Mouse (Mus musculus): Measurements from ENCODE around the gene Alg12. TPM values are rescaled to one million over a fixed set of nuclear protein-coding genes. Genes with fewer than 3 reads are reported as not detected.

Gene Alg12
- polyA plus RNA-seq, 1 experiment, result 18.1 TPM

GRCm38 (mm10) chr15:88830696-88831095 lies 11.6 kb upstream of the Alg12 start:
- no peak for TF ChIP-seq POLR2A (IDR thresholded peaks at IDR 0.05; ENCODE audit: low read depth, low read length)
- no peak for TF ChIP-seq CTCF (conservative IDR thresholded peaks at IDR 0.05; ENCODE audit: insufficient read depth, insufficient read length, low read depth, low read length)
- peak overlapping the region; percentile 82 for H3K27ac ChIP-seq (ENCODE audit: insufficient read depth, low read depth, low read length)
- no peak overlapping the region for H3K4me3 ChIP-seq (ENCODE audit: insufficient read depth, low read depth, low read length)
- no peaks in the 10 kb centered on the region for H3K27me3 ChIP-seq (replicated peaks; ENCODE audit: control insufficient read depth, insufficient read depth, low read length)
- peak; percentile 61 for DNase-seq
- 43% methylated on average over 5 of the region's 5 CpGs for WGBS
- H3K36me3 ChIP-seq (ENCODE audit: control insufficient read depth, insufficient read depth, low read length), result no peaks in the 10 kb centered on the region
- H3K4me1 ChIP-seq (ENCODE audit: control insufficient read depth, insufficient read depth, low read length), result peaks cover 37% of the 10 kb centered on the region

- peak; percentile 87 for DNase-seq
- Histone ChIP-seq H3K36me3 (ENCODE audit: control insufficient read depth, insufficient read depth, low read length) (no peaks in the 10 kb centered on the region), H3K4me1 (ENCODE audit: control insufficient read depth, insufficient read depth, low read length) (peaks cover 37% of the 10 kb centered on the region), H3K27ac (ENCODE audit: insufficient read depth, low read depth, low read length) (peak overlapping the region; percentile 82), H3K27me3 (replicated peaks; ENCODE audit: control insufficient read depth, insufficient read depth, low read length) (no peaks in the 10 kb centered on the region), H3K4me3 (ENCODE audit: insufficient read depth, low read depth, low read length) (no peak overlapping the region)
- WGBS, result 38% methylated on average over 6 of the region's 6 CpGs
- TF ChIP-seq CTCF (conservative IDR thresholded peaks at IDR 0.05; ENCODE audit: insufficient read depth, insufficient read length, low read depth, low read length), result 0 out of 2 replicates have a peak, but pooled peaks have one; percentile 19
- TF ChIP-seq POLR2A (IDR thresholded peaks at IDR 0.05; ENCODE audit: low read depth, low read length), result no peak
These were observed 10.8 kb upstream of the Alg12 start for GRCm38 (mm10) chr15:88829791-88830440.

GRCm38 (mm10) chr15:88828800-88829705 lies 9.9 kb upstream of the Alg12 start:
- H3K27me3 ChIP-seq (replicated peaks; ENCODE audit: control insufficient read depth, insufficient read depth, low read length), result no peaks in the 10 kb centered on the region
- WGBS, result 48% methylated on average over 17 of the region's 17 CpGs
- TF ChIP-seq CTCF (conservative IDR thresholded peaks at IDR 0.05; ENCODE audit: insufficient read depth, insufficient read length, low read depth, low read length) (peak; percentile 96), POLR2A (IDR thresholded peaks at IDR 0.05; ENCODE audit: low read depth, low read length) (no peak)
- H3K36me3 ChIP-seq (ENCODE audit: control insufficient read depth, insufficient read depth, low read length), result no peaks in the 10 kb centered on the region
- no peak overlapping the region for H3K4me3 ChIP-seq (ENCODE audit: insufficient read depth, low read depth, low read length)
- peak; percentile 94 for DNase-seq
- H3K4me1 ChIP-seq (ENCODE audit: control insufficient read depth, insufficient read depth, low read length), result peaks cover 37% of the 10 kb centered on the region
- H3K27ac ChIP-seq (ENCODE audit: insufficient read depth, low read depth, low read length), result peak overlapping the region; percentile 82

GRCm38 (mm10) chr15:88827991-88828799 lies 9.1 kb upstream of the Alg12 start:
- peak; percentile 90 for DNase-seq
- Histone ChIP-seq H3K27me3 (replicated peaks; ENCODE audit: control insufficient read depth, insufficient read depth, low read length) (no peaks in the 10 kb centered on the region), H3K4me1 (ENCODE audit: control insufficient read depth, insufficient read depth, low read length) (peaks cover 37% of the 10 kb centered on the region), H3K27ac (ENCODE audit: insufficient read depth, low read depth, low read length) (no peak overlapping the region), H3K4me3 (ENCODE audit: insufficient read depth, low read depth, low read length) (no peak overlapping the region), H3K36me3 (ENCODE audit: control insufficient read depth, insufficient read depth, low read length) (no peaks in the 10 kb centered on the region)
- peak; percentile 93 for TF ChIP-seq CTCF (conservative IDR thresholded peaks at IDR 0.05; ENCODE audit: insufficient read depth, insufficient read length, low read depth, low read length)
- TF ChIP-seq POLR2A (IDR thresholded peaks at IDR 0.05; ENCODE audit: low read depth, low read length), result no peak
- WGBS, result 17% methylated on average over 9 of the region's 9 CpGs

- Histone ChIP-seq H3K27me3 (replicated peaks; ENCODE audit: control insufficient read depth, insufficient read depth, low read length) (no peaks in the 10 kb centered on the region), H3K27ac (ENCODE audit: insufficient read depth, low read depth, low read length) (no peak overlapping the region), H3K4me3 (ENCODE audit: insufficient read depth, low read depth, low read length) (no peak overlapping the region), H3K4me1 (ENCODE audit: control insufficient read depth, insufficient read depth, low read length) (peaks cover 34% of the 10 kb centered on the region), H3K36me3 (ENCODE audit: control insufficient read depth, insufficient read depth, low read length) (no peaks in the 10 kb centered on the region)
- 91% methylated on average over 6 of the region's 6 CpGs for WGBS
- TF ChIP-seq POLR2A (IDR thresholded peaks at IDR 0.05; ENCODE audit: low read depth, low read length) (no peak), CTCF (conservative IDR thresholded peaks at IDR 0.05; ENCODE audit: insufficient read depth, insufficient read length, low read depth, low read length) (no peak)
- DNase-seq, result no peak
These were observed 8.3 kb upstream of the Alg12 start for GRCm38 (mm10) chr15:88827466-88827865.

GRCm38 (mm10) chr15:88823376-88823775 lies 4.3 kb upstream of the Alg12 start:
- WGBS, result 94% methylated on average over 5 of the region's 5 CpGs
- Histone ChIP-seq H3K27ac (ENCODE audit: insufficient read depth, low read depth, low read length) (no peak overlapping the region), H3K4me3 (ENCODE audit: insufficient read depth, low read depth, low read length) (no peak overlapping the region), H3K36me3 (ENCODE audit: control insufficient read depth, insufficient read depth, low read length) (no peaks in the 10 kb centered on the region), H3K27me3 (replicated peaks; ENCODE audit: control insufficient read depth, insufficient read depth, low read length) (no peaks in the 10 kb centered on the region), H3K4me1 (ENCODE audit: control insufficient read depth, insufficient read depth, low read length) (peaks cover 4% of the 10 kb centered on the region; the same call in 1 of the 2 replicates)
- DNase-seq, result no peak
- no peak for TF ChIP-seq POLR2A (IDR thresholded peaks at IDR 0.05; ENCODE audit: low read depth, low read length)
- TF ChIP-seq CTCF (conservative IDR thresholded peaks at IDR 0.05; ENCODE audit: insufficient read depth, insufficient read length, low read depth, low read length), result no peak

Measured in kidney, adult 2 months (tissue).